Mouse (Mus musculus) G1E (cell line): ENCODE data around the gene Ptprg.

ENCODE experiments used
- CTCF ChIP-seq: IDR thresholded peaks from 2 replicates; pipeline ENCODE4 v1.5.1; 2012; ENCODE audit warnings: low read depth, low read length, inconsistent platforms, mixed read lengths
- GATA1 ChIP-seq: IDR thresholded peaks from 2 replicates; pipeline ENCODE4 v1.6.1; 2012; ENCODE audit warnings: borderline replicate concordance, low read length, inconsistent platforms, mixed read lengths
- POLR2AphosphoS5 ChIP-seq: IDR thresholded peaks from 2 replicates; pipeline ENCODE4 v1.6.1; 2012; ENCODE audit warnings: low read depth, low read length, inconsistent platforms; ENCODE audit not compliant: insufficient replicate concordance
- TAL1 ChIP-seq: conservative IDR thresholded peaks from 2 replicates; pipeline ENCODE4 v1.6.1; 2012; ENCODE audit warnings: low read depth, low read length, inconsistent platforms, mixed read lengths

GRCm38 (mm10) chr14:11881082-11881481, 327.8 kb downstream of the Ptprg start:
- no peak for TF ChIP-seq CTCF
- TF ChIP-seq GATA1, result no peak
- no peak for TF ChIP-seq TAL1
- TF ChIP-seq POLR2AphosphoS5, result no peak
